Mouse (Mus musculus): ENCODE results near the gene Msh4. TPM values are rescaled to one million over a fixed set of nuclear protein-coding genes. Genes with fewer than 3 reads are reported as not detected.

Msh4 gene
- polyA plus RNA-seq, 1 experiment from 2014 or later = 0.07 TPM

- Histone ChIP-seq H3K4me2 (ENCODE audit: low read depth, low read length) (no peak overlapping the region), H3K9ac (ENCODE audit: low read depth, low read length) (no peak overlapping the region), H3K9me3 (ENCODE audit: control insufficient read depth, low read length) (no peaks in the 10 kb centered on the region), H3K27me3 (replicated peaks; ENCODE audit: control insufficient read depth, insufficient read depth, low read length) (no peaks in the 10 kb centered on the region), H3K27ac (ENCODE audit: low read length) (no peak overlapping the region), H3K4me1 (ENCODE audit: control insufficient read depth, insufficient read depth, low read length) (0 out of 2 replicates have a peak, but pooled peaks cover under 1% of the 10 kb centered on the region), H3K36me3 (ENCODE audit: control insufficient read depth, insufficient read depth, low read length) (peaks cover 7% of the 10 kb centered on the region), H3K4me3 (ENCODE audit: low read length) (no peak overlapping the region)
- WGBS = 94% methylated on average over 17 of the region's 17 CpGs
- ATAC-seq = no peak
Observed at GRCm38 (mm10) chr3:153937116-153937810, 31.3 kb upstream of the Msh4 start.

GRCm38 (mm10) chr3:153935878-153936277 is 29.9 kb upstream of the Msh4 start:
- Histone ChIP-seq H3K27me3 (replicated peaks; ENCODE audit: control insufficient read depth, insufficient read depth, low read length) (no peaks in the 10 kb centered on the region), H3K36me3 (ENCODE audit: control insufficient read depth, insufficient read depth, low read length) (peaks cover 7% of the 10 kb centered on the region; the same call in 1 of the 2 replicates), H3K4me2 (ENCODE audit: low read depth, low read length) (no peak overlapping the region), H3K9me3 (ENCODE audit: control insufficient read depth, low read length) (no peaks in the 10 kb centered on the region), H3K27ac (ENCODE audit: low read length) (peak overlapping the region; percentile 47; the same call in 1 of the 2 replicates), H3K4me3 (ENCODE audit: low read length) (no peak overlapping the region), H3K9ac (ENCODE audit: low read depth, low read length) (no peak overlapping the region), H3K4me1 (ENCODE audit: control insufficient read depth, insufficient read depth, low read length) (no peaks in the 10 kb centered on the region)
- WGBS = 73% methylated on average over 9 of the region's 9 CpGs
- peak; percentile 60; the same call in 1 of the 2 replicates for ATAC-seq

GRCm38 (mm10) chr3:153932461-153932860 is 26.5 kb upstream of the Msh4 start:
- Histone ChIP-seq H3K36me3 (ENCODE audit: control insufficient read depth, insufficient read depth, low read length) (peaks cover 15% of the 10 kb centered on the region), H3K4me1 (ENCODE audit: control insufficient read depth, insufficient read depth, low read length) (no peaks in the 10 kb centered on the region), H3K27ac (ENCODE audit: low read length) (no peak overlapping the region), H3K4me3 (ENCODE audit: low read length) (no peak overlapping the region), H3K9me3 (ENCODE audit: control insufficient read depth, low read length) (no peaks in the 10 kb centered on the region), H3K27me3 (replicated peaks; ENCODE audit: control insufficient read depth, insufficient read depth, low read length) (no peaks in the 10 kb centered on the region), H3K9ac (ENCODE audit: low read depth, low read length) (no peak overlapping the region), H3K4me2 (ENCODE audit: low read depth, low read length) (no peak overlapping the region)
- peak; percentile 62 for ATAC-seq
- WGBS = 86% methylated on average over 5 of the region's 5 CpGs

- 90% methylated on average over 11 of the region's 11 CpGs for WGBS
- Histone ChIP-seq H3K36me3 (ENCODE audit: control insufficient read depth, insufficient read depth, low read length) (peaks cover 11% of the 10 kb centered on the region), H3K9ac (ENCODE audit: low read depth, low read length) (no peak overlapping the region), H3K9me3 (ENCODE audit: control insufficient read depth, low read length) (no peaks in the 10 kb centered on the region), H3K4me2 (ENCODE audit: low read depth, low read length) (no peak overlapping the region), H3K4me1 (ENCODE audit: control insufficient read depth, insufficient read depth, low read length) (no peaks in the 10 kb centered on the region), H3K27me3 (replicated peaks; ENCODE audit: control insufficient read depth, insufficient read depth, low read length) (no peaks in the 10 kb centered on the region), H3K4me3 (ENCODE audit: low read length) (no peak overlapping the region), H3K27ac (ENCODE audit: low read length) (no peak overlapping the region)
- no peak for ATAC-seq
Observed at GRCm38 (mm10) chr3:153929526-153929925, 23.6 kb upstream of the Msh4 start.

GRCm38 (mm10) chr3:153926333-153926732 is 20.4 kb upstream of the Msh4 start:
- H3K36me3 ChIP-seq (ENCODE audit: control insufficient read depth, insufficient read depth, low read length) = peaks cover 8% of the 10 kb centered on the region
- no peak for ATAC-seq
- H3K9me3 ChIP-seq (ENCODE audit: control insufficient read depth, low read length) = no peaks in the 10 kb centered on the region
- no peak overlapping the region for H3K4me2 ChIP-seq (ENCODE audit: low read depth, low read length)
- H3K27me3 ChIP-seq (replicated peaks; ENCODE audit: control insufficient read depth, insufficient read depth, low read length) = no peaks in the 10 kb centered on the region
- H3K4me1 ChIP-seq (ENCODE audit: control insufficient read depth, insufficient read depth, low read length) = no peaks in the 10 kb centered on the region
- WGBS = 88% methylated on average over 7 of the region's 7 CpGs
- no peak overlapping the region for H3K4me3 ChIP-seq (ENCODE audit: low read length)
- H3K9ac ChIP-seq (ENCODE audit: low read depth, low read length) = no peak overlapping the region
- no peak overlapping the region for H3K27ac ChIP-seq (ENCODE audit: low read length)

- Histone ChIP-seq H3K4me3 (ENCODE audit: low read length) (no peak overlapping the region), H3K4me2 (ENCODE audit: low read depth, low read length) (no peak overlapping the region), H3K9ac (ENCODE audit: low read depth, low read length) (no peak overlapping the region), H3K36me3 (ENCODE audit: control insufficient read depth, insufficient read depth, low read length) (no peaks in the 10 kb centered on the region), H3K9me3 (ENCODE audit: control insufficient read depth, low read length) (no peaks in the 10 kb centered on the region), H3K27ac (ENCODE audit: low read length) (no peak overlapping the region), H3K27me3 (replicated peaks; ENCODE audit: control insufficient read depth, insufficient read depth, low read length) (no peaks in the 10 kb centered on the region), H3K4me1 (ENCODE audit: control insufficient read depth, insufficient read depth, low read length) (no peaks in the 10 kb centered on the region)
- WGBS = 80% methylated on average over 10 of the region's 10 CpGs
- no peak for ATAC-seq
Observed at GRCm38 (mm10) chr3:153921147-153921910, 15.4 kb upstream of the Msh4 start.

GRCm38 (mm10) chr3:153917200-153917599 is 11.3 kb upstream of the Msh4 start:
- no peak for ATAC-seq
- H3K27me3 ChIP-seq (replicated peaks; ENCODE audit: control insufficient read depth, insufficient read depth, low read length) = no peaks in the 10 kb centered on the region
- H3K4me1 ChIP-seq (ENCODE audit: control insufficient read depth, insufficient read depth, low read length) = 0 out of 2 replicates have a peak, but pooled peaks cover 3% of the 10 kb centered on the region
- H3K36me3 ChIP-seq (ENCODE audit: control insufficient read depth, insufficient read depth, low read length) = no peaks in the 10 kb centered on the region
- no peak overlapping the region for H3K4me2 ChIP-seq (ENCODE audit: low read depth, low read length)
- H3K27ac ChIP-seq (ENCODE audit: low read length) = no peak overlapping the region
- H3K9me3 ChIP-seq (ENCODE audit: control insufficient read depth, low read length) = no peaks in the 10 kb centered on the region
- WGBS = 4% methylated on average over 1 of the region's 1 CpGs
- H3K4me3 ChIP-seq (ENCODE audit: low read length) = no peak overlapping the region
- H3K9ac ChIP-seq (ENCODE audit: low read depth, low read length) = no peak overlapping the region

- no peak for ATAC-seq
- Histone ChIP-seq H3K9me3 (ENCODE audit: control insufficient read depth, low read length) (no peaks in the 10 kb centered on the region), H3K27ac (ENCODE audit: low read length) (peak overlapping the region; percentile 94; the same call in 1 of the 2 replicates), H3K4me2 (ENCODE audit: low read depth, low read length) (peak overlapping the region; percentile 80), H3K36me3 (ENCODE audit: control insufficient read depth, insufficient read depth, low read length) (peaks cover 12% of the 10 kb centered on the region; the same call in 1 of the 2 replicates), H3K27me3 (replicated peaks; ENCODE audit: control insufficient read depth, insufficient read depth, low read length) (no peaks in the 10 kb centered on the region), H3K4me3 (ENCODE audit: low read length) (peak overlapping the region; percentile 69; the same call in 1 of the 2 replicates), H3K4me1 (ENCODE audit: control insufficient read depth, insufficient read depth, low read length) (peaks cover 26% of the 10 kb centered on the region), H3K9ac (ENCODE audit: low read depth, low read length) (peak overlapping the region; percentile 76; the same call in 1 of the 2 replicates)
- WGBS = 30% methylated on average over 6 of the region's 6 CpGs
Observed at GRCm38 (mm10) chr3:153913510-153914243, 7.7 kb upstream of the Msh4 start.

Measured in intestine, embryonic 16.5 days (tissue).